Mouse (Mus musculus): Measurements from ENCODE around the gene Nup214.

DNA sequence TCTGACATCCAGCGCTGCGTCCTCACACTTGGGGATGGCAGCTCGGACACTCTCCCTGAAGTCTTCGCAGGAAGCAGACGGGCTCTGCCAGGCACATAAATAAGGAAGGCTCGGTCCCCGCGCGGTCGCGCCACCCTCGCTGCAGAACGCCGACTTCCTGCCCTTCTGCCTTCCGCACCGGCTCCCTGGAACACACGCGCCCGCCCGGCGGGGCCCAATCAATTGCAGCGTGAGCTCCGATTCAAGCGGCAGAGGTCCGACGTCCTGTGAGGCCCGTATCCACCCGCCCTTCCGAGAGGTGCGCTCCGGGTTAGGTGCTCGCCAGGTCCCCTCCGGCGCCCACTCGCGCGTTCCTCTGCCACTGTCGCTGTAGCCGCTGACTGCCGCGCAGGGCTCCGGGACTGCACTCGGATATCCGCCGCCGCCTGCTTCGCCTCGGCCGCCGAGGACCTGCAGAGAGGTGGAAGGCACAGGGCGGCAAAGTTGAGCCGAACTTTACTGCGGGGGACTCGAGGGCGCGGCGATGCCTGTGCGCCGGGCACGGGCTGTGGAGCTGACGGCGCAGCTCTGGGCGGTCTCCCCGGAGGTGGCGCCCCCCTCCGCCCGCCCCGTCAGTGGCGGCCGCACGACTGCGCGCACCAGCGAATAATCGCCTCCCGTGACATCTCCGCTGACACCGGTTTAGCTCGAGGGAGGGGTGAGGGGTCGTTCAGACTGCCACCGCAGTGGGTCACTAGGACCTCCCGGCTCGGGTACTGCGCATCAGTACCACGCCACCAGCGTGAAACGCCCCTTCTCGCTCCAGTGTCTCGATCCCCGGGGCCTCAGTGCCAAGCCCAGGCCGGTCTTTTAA lies 109.1 kb downstream of the Nup214 start:
- TF ChIP-seq CTCF (IDR thresholded peaks at IDR 0.05; ENCODE audit: low read depth) (peak; percentile 50), EP300 (IDR thresholded peaks at IDR 0.05; ENCODE audit: low read depth) (no peak)

Data from liver, embryonic 14.5 days (tissue).